Mouse (Mus musculus) retina, adult 2 months (tissue): Measurements from ENCODE around the gene Krtap29-1.

Experiments used
- DNase-seq: peaks from one replicate; pipeline ENCODE4 v3.0.0-alpha.2; 2012; ENCODE audit warnings: low read depth, low spot score

The Krtap29-1 gene

GRCm38 (mm10) chr11:99978953-99979352, at the start of gene Krtap29-1:
TSS of gene Krtap29-1 (minus strand) at chr11:99979053.
- no peak for DNase-seq

DNA sequence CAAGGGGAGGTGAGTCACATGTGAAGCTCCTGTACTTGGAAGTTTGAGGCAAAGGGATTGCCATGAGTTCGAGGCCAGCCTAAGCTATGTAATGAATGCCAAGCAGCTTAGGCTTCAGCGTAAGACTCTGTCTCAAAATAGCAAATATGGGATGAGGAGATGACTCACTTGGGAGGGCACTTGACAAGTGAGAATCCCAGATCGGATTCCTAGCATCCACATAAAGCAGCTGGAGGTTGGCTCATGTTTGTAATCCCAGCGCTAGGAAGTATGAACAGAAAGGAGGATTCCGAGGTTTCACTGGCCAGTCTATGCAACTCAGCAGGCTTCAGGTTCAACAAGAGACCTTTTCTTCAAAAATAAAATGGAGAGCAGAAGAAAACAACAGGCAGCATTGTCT, 42.6 kb upstream of the Krtap29-1 start:
- no peak for DNase-seq

DNA sequence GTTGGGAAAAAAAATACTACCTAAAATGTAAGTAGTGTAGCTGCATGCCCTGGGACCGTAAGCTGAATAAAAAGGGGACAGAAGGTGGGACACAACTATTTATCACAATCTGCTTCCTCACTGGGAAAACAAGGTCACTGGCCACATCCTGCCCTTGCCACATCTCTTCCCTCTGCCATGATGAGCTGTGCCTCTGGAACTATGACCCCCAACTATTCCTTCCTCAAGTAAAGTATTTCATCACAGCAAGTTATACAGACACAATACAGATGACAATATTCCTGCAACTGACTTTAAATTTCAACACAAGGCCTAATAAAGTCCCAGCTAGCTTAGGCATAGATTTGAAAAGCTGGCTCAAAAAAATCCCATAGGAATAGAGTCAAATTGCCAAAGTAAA, 40.6 kb upstream of the Krtap29-1 start:
- DNase-seq = no peak

DNA sequence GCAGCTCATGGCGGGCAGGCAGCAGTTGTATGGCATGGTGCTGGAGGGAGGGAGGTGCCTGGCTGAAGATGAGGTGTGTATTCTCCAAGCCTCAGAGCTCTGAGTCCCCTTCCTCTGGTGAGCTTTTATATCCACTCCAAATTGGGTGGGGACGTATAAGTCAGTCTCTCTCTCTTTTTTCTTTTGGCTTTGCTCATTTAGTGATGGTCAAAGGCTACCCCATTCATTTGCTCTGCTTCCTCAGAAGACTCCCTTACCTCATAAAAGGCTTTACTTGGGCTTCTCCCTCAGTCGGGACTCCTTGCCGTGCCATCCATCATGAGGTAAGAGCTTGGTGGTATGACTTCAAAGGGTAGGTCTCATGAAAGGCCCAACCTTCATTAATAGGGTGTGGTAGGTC, 37.3 kb upstream of the Krtap29-1 start, which contains the start of gene Krt33a:
Krt33a (minus strand) TSS at position 101 of the 400 bp plus-strand sequence.
- DNase-seq = no peak

- no peak for DNase-seq
Observed at GRCm38 (mm10) chr11:100013691-100014171, 34.9 kb upstream of the Krtap29-1 start.

DNA sequence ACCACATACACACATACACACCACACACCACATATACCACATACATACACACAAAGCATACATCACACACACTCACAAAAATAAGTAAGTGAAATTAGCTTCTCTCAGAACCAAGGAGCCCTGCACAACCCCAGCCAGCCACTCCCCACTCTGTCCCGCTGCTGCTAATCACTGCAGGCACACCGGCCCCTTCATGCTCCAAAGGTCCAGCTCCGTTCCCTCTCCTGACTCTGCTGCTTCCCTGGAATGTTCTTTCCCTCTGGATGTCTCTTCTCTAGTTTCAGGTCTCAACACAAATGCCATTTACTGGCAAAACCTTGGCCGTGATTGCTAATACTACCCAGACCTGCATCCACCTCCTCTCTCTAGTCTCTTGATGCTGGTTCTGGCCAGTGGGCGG, 31.8 kb upstream of the Krtap29-1 start:
- DNase-seq = no peak

GRCm38 (mm10) chr11:100008336-100008735, 29.5 kb upstream of the Krtap29-1 start:
- DNase-seq = no peak

DNA sequence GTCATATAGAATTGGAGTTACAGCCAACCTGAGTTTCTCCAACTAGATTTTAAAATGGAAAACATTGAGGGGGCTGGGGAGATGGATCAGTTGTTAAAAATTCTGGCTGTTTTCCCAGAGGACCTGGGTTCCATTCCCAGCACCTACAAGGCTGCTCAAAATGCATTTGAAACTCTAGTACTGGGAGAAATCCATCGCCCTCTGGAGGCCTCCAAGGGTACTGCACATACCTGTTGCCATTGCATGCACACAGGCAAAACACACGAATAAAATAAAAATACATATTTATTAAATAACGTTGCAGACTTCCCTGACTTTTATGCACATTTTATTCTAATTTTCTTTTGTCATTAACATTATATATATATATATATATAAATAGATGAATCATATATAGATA, 27.8 kb upstream of the Krtap29-1 start:
- DNase-seq = no peak

DNA sequence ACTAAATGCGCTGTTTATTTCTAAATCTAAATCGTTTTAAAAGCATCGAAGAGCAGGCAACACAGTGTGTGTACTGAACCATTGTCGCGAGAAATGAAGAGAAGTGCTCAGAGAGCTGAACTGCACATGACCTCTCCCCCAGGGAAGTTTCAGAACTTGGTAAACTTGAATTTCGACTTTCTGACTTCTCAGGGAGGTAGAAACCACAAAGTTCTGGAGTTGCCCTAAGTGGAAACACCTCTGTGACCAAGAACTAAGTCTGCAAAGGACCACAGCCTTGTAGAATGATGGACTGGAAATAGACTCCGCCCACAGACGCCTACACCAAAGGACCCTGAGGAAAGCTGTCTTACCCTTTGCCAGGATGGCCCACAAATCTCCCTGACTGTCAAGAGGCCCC, 27.1 kb upstream of the Krtap29-1 start:
- no peak for DNase-seq

DNA sequence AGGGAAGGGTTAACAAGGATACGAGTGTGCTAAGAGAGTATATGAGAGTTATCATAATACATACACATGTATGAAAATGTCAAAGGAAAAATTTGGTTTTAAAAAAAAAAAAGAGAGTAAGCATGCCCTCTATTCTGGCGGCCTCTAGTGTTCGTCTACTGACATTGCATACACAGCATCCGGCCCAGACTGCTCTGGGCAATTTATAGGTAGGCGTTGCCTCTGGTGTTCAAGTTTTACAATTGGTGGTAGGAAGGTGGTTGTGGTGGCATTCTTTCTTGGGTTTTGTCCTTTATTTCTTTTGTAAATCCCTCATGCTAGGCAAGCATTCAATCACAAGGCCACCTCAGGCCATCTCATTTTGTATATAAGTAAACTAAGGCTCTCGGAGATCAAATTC, 26.0 kb upstream of the Krtap29-1 start:
- DNase-seq = no peak

- DNase-seq = no peak
Observed at GRCm38 (mm10) chr11:99999091-99999490, 20.2 kb upstream of the Krtap29-1 start.

DNA sequence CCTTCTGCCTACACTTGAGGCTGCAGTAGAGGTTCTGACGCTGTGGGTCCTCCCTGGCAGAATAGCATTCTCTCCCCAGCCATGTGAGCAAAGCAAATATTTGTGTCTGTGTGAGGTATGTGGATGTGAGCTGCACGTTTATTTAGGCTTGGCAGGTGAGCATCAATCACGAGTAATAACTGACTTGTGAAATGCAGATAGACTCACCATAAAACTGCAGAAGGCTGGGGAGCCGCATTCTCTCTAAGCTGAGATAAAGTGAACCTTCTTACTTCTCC, 15.5 kb upstream of the Krtap29-1 start:
- no peak for DNase-seq

GRCm38 (mm10) chr11:99993620-99994383, 14.9 kb upstream of the Krtap29-1 start, which contains the start of gene Krtap17-1:
TSS of gene Krtap17-1 (minus strand) at chr11:99993994.
- no peak for DNase-seq

- DNase-seq = no peak
Observed at GRCm38 (mm10) chr11:99990571-99990970, 11.7 kb upstream of the Krtap29-1 start.

GRCm38 (mm10) chr11:99989881-99990405, 11.1 kb upstream of the Krtap29-1 start:
- DNase-seq = no peak

DNA sequence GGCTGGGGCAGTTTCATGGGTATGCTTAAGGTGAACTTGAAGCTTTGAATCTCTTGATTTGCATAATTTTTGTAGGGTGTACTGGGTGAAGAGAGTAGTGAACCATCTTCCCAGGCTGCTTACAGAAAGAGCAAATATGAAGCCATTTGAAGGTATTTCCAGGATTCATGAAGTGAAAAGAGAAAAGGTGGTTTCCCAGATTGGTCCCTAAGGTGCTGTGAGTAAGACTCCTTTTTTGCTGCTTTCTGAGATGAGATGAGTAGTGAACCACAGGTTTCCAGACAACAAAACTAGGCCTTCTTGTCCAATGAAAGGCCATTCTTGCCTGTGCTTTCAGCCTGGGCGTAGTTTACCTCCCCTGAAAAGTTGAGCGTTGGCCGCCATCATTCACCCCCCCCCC, 9.7 kb upstream of the Krtap29-1 start:
- DNase-seq = no peak

DNA sequence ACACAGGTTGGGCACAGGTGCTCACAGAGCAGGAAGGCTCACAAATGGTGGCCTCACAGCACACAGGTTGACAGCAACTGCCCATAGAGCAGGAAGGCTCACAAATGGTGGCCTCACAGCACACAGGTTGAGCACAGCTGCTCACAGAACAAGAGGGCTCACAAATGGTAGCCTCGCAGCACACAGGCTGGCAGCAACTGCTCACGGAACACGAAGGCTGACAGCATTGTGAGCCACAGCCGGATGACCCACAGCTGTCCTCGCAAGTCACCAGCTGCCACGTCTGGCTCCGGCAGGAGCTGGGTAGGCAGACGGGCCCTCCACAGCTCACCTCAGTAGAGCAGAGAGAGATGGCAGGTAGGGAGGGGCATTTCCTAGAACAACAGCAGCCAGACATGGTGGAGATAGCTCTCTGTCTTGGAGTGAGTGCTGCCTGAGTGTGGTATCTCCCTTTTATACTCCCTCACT, 7.4 kb upstream of the Krtap29-1 start, which contains the start of gene Krtap16-1:
Krtap16-1 (minus strand) TSS at position 418 of the 468 bp plus-strand sequence.
- DNase-seq = no peak

- DNase-seq = peak; percentile 20
Observed at GRCm38 (mm10) chr11:99985291-99986092, 6.6 kb upstream of the Krtap29-1 start.

GRCm38 (mm10) chr11:99983442-99983841, 4.6 kb upstream of the Krtap29-1 start:
- DNase-seq = no peak

DNA sequence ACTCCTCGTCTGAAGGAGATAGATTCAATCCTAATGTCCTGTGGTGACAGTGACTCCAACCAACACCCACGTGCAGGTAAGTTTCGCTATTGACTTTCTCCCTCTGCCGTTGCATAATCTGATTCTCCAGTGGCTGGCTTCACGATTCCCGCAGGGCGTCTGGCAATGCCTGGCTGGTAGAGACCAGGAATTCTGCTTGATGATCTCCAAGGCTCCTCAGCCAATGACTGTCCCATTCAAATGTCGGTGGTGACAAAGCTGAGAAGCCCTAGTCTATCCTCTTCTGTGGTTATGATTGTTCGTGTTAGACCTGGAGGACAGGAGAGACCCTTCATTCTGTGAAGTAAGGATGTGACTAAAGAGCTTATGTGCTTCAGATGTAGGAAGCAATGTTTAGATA, 3.9 kb upstream of the Krtap29-1 start:
- DNase-seq = no peak

DNA sequence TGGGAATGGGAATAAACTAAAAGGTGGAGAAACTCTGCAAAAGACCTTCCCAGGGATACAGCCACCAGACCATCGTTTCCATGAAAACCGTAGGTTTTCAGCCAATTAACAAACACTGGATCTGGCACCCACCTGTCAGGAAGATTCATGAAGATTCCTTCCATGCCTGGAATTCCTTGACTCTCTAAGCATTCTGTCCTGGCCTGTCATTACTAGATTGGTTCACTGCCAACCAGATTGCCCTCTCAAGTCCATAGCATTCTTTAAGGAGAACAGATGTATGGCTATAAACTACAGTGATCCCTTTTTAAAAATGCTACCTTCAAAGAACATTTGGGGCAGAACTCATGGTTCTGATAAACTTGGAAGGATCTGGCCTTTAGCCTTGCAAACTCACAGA, 12.9 kb downstream of the Krtap29-1 start:
- no peak for DNase-seq

DNA sequence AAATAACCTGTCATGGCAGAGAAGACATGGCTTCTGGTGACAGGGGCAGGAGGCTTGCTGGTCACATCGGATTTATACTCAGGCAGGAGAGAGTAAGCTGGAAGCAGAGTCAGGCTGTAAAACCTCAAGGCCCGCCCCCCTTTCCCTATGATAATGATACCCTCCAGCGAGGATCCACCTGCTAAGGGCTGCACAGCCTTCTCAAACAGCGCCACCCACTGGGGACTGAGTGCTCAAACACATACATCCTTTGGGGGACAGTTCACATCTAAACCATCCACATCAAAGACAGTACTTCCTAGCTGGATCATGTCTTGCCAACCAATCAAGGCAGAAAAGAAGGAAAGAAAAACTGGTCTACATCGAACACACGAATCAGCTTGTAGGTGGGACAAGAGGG, 14.6 kb downstream of the Krtap29-1 start:
- DNase-seq = no peak
